Comparison of ENCODE assay signal across 9 mouse cellular contexts in the genomic region with DNA sequence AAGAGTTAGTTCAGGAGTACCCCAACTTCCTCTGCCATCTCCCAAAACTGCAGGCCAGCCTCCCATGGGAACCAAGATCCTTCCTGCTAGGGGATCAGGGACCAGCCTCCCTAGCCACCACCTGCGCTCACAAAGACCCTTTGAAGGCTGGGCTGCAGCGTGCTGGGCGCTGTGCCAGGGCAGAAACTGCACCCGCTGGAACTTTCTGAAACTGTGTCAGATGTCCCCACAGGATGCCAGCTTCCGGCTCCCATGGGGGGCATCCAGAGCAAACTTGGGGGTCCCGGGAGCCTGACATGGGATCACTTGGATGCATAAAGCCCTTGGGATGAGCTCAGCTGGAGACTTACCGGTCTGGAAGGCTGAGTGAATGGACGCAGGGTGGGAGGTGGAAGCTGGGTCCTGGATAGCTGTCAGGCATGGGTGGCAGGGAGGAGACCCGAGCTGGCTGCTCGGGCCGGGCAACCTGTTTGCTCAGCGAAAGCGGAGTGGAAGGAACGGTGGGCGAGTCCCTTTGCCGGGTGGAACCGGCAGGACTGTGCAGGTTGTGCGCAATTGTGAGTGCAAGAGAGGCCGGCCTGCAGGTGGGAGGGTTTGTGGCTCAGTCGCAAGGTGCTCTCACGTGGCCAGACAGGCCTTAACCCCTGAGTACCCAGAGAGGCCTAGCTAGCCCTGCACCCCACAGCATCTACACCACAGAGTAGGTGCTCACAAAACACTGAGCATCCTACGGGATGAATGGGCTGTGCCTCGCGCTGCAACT. TPM values are rescaled to one million over a fixed set of nuclear protein-coding genes. Genes with fewer than 3 reads are reported as not detected.
DNase-seq lines count a peak whose midpoint lies in the region; ATAC-seq and TF ChIP-seq lines count a peak whose summit lies in the region.
"Had no signal": no experiment of that assay in that cellular context is flagged by ENCODE, and none has a peak within 500 bp of the region (broad histone marks: within the 10 kb centered on the region; RNA-seq: fewer than 3 reads in every experiment).

No protein-coding gene starts in this region.

- peaks cover 40% of the 10 kb centered on the region for H3K4me1 ChIP-seq in hindbrain, embryonic 10.5 days (replicated peaks)
- peaks cover 25% of the 10 kb centered on the region for H3K4me1 ChIP-seq in hindbrain, embryonic 14.5 days (replicated peaks; ENCODE audit: control insufficient read depth, insufficient read depth, low read length)
- peaks cover 26% of the 10 kb centered on the region for H3K4me1 ChIP-seq in hindbrain, embryonic 16.5 days (ENCODE audit: control insufficient read depth, insufficient read depth, low read depth, low read length)
- peaks cover 65% of the 10 kb centered on the region for H3K4me1 ChIP-seq in liver, embryonic 16.5 days (ENCODE audit: control insufficient read depth, low read depth, low read length)
- H3K4me1 ChIP-seq in stomach, postnatal 0 days (replicated peaks; ENCODE audit: control insufficient read depth, insufficient read depth): peaks cover 7% of the 10 kb centered on the region

- H3K27ac ChIP-seq in hindbrain, embryonic 10.5 days: no peak overlapping the region; the same call in 1 of the 2 replicates
- H3K27ac ChIP-seq in hindbrain, embryonic 14.5 days: no peak overlapping the region
- H3K27ac ChIP-seq in hindbrain, embryonic 16.5 days (ENCODE audit: low read depth, low read length): no peak overlapping the region
- H3K27ac ChIP-seq in liver, embryonic 16.5 days (ENCODE audit: low read length): peak overlapping the region; percentile 63
- peak overlapping the region; percentile 94 for H3K27ac ChIP-seq in stomach, postnatal 0 days (replicated peaks)

- H3K27me3 ChIP-seq in hindbrain, embryonic 10.5 days (ENCODE audit: insufficient read depth, poor library complexity, severe bottlenecking): peaks cover 50% of the 10 kb centered on the region
- H3K27me3 ChIP-seq in hindbrain, embryonic 14.5 days (ENCODE audit: control insufficient read depth, insufficient read depth, low read length): peaks cover 25% of the 10 kb centered on the region
- H3K27me3 ChIP-seq in hindbrain, embryonic 16.5 days (replicated peaks; ENCODE audit: control insufficient read depth, insufficient read depth, low read length): 0 out of 2 replicates have a peak, but pooled peaks cover 4% of the 10 kb centered on the region
- peaks cover 1% of the 10 kb centered on the region for H3K27me3 ChIP-seq in liver, embryonic 16.5 days (ENCODE audit: control insufficient read depth, insufficient read depth, low read depth, low read length)
- H3K27me3 ChIP-seq in stomach, postnatal 0 days (ENCODE audit: control insufficient read depth, insufficient read depth, low read length): no peaks in the 10 kb centered on the region
- H3K27me3 ChIP-seq: Patski had no signal

- H3K4me3 ChIP-seq in hindbrain, embryonic 10.5 days: peak overlapping the region; percentile 16; the same call in 1 of the 2 replicates
- no peak overlapping the region for H3K4me3 ChIP-seq in hindbrain, embryonic 14.5 days (replicated peaks; ENCODE audit: low read length)
- H3K4me3 ChIP-seq in hindbrain, embryonic 16.5 days (ENCODE audit: low read length): peak overlapping the region; percentile 16; the same call in 1 of the 2 replicates
- H3K4me3 ChIP-seq in liver, embryonic 16.5 days (ENCODE audit: low read depth, low read length): no peak overlapping the region
- peak overlapping the region; percentile 45 for H3K4me3 ChIP-seq in stomach, postnatal 0 days (ENCODE audit: low read depth, low read length)

- H3K4me2 ChIP-seq in hindbrain, embryonic 14.5 days (replicated peaks): no peak overlapping the region
- peak overlapping the region; percentile 22; the same call in 1 of the 2 replicates for H3K4me2 ChIP-seq in hindbrain, embryonic 16.5 days (ENCODE audit: low read length)
- H3K4me2 ChIP-seq in liver, embryonic 16.5 days (ENCODE audit: low read depth, low read length): 0 out of 2 replicates have a peak overlapping the region, but pooled peaks have one; percentile 3
- H3K4me2 ChIP-seq in stomach, postnatal 0 days (replicated peaks; ENCODE audit: low read depth): peak overlapping the region; percentile 54

- H3K36me3 ChIP-seq in hindbrain, embryonic 10.5 days: 0 out of 2 replicates have a peak, but pooled peaks cover 8% of the 10 kb centered on the region
- no peaks in the 10 kb centered on the region for H3K36me3 ChIP-seq in hindbrain, embryonic 14.5 days (replicated peaks; ENCODE audit: control insufficient read depth, insufficient read depth)
- no peaks in the 10 kb centered on the region for H3K36me3 ChIP-seq in hindbrain, embryonic 16.5 days (ENCODE audit: control insufficient read depth, insufficient read depth, low read length)
- H3K36me3 ChIP-seq in liver, embryonic 16.5 days (ENCODE audit: control insufficient read depth, insufficient read depth): no peaks in the 10 kb centered on the region
- H3K36me3 ChIP-seq in stomach, postnatal 0 days (ENCODE audit: control insufficient read depth, insufficient read depth, low read length): no peaks in the 10 kb centered on the region

- H3K9ac ChIP-seq in hindbrain, embryonic 14.5 days: no peak overlapping the region
- H3K9ac ChIP-seq in hindbrain, embryonic 16.5 days (ENCODE audit: low read depth, low read length): 0 out of 2 replicates have a peak overlapping the region, but pooled peaks have one; percentile 1
- no peak overlapping the region for H3K9ac ChIP-seq in liver, embryonic 16.5 days (ENCODE audit: low read depth, low read length)
- H3K9ac ChIP-seq in stomach, postnatal 0 days (ENCODE audit: low read length): peak overlapping the region; percentile 67

- no peak for TF ChIP-seq EP300 in stomach, postnatal 0 days (optimal IDR thresholded peaks at IDR 0.05)

- ATAC-seq in hindbrain, embryonic 14.5 days (ENCODE audit: low FRiP score): no peak
- no peak for ATAC-seq in hindbrain, embryonic 16.5 days
- ATAC-seq in liver, embryonic 16.5 days (ENCODE audit: low read depth): no peak
- peak; percentile 37 for ATAC-seq in stomach, postnatal 0 days (ENCODE audit: low FRiP score, low TSS enrichment)
- ATAC-seq in monocyte, adult 5-6 weeks (replicated peaks; ENCODE audit: insufficient number of reproducible peaks, low FRiP score, low TSS enrichment, poor library complexity, severe bottlenecking): no peak
- ATAC-seq in erythroid progenitor cell, adult 5-6 weeks (replicated peaks; ENCODE audit: low FRiP score, poor library complexity, severe bottlenecking): no peak
- ATAC-seq: Patski had no signal

- TF ChIP-seq CTCF in stomach, postnatal 0 days (IDR thresholded peaks at IDR 0.05; ENCODE audit: low read depth): no peak

- no peaks in the 10 kb centered on the region for H3K9me3 ChIP-seq in hindbrain, embryonic 10.5 days
- no peaks in the 10 kb centered on the region for H3K9me3 ChIP-seq in hindbrain, embryonic 14.5 days (ENCODE audit: control insufficient read depth, low read length)
- no peaks in the 10 kb centered on the region for H3K9me3 ChIP-seq in hindbrain, embryonic 16.5 days (ENCODE audit: control insufficient read depth, low read length)
- no peaks in the 10 kb centered on the region for H3K9me3 ChIP-seq in liver, embryonic 16.5 days (replicated peaks; ENCODE audit: control insufficient read depth, low read length)
- H3K9me3 ChIP-seq in stomach, postnatal 0 days (ENCODE audit: control insufficient read depth, low read length): no peaks in the 10 kb centered on the region

- WGBS in hindbrain, embryonic 10.5 days: 17% methylated on average over 24 of the region's 24 CpGs
- 20% methylated on average over 24 of the region's 24 CpGs for WGBS in hindbrain, embryonic 14.5 days
- 13% methylated on average over 24 of the region's 24 CpGs for WGBS in hindbrain, embryonic 16.5 days
- WGBS in liver, embryonic 16.5 days (ENCODE audit: insufficient replicate concordance): 54% methylated on average over 24 of the region's 24 CpGs
- 22% methylated on average over 24 of the region's 24 CpGs for WGBS in stomach, postnatal 0 days

- DNase-seq in hindbrain, embryonic 10.5 days (ENCODE audit: low spot score): no peak
- DNase-seq in hindbrain, embryonic 14.5 days (ENCODE audit: low spot score): no peak
- peak; percentile 89 for DNase-seq in stomach, postnatal 0 days (ENCODE audit: low spot score)
- DNase-seq in cerebellum, adult 11 months: no peak

RNA-seq across cellular contexts. Expression of a gene that starts 0.5 kb away (rescaled TPM):
- 7.0 and 9.0 TPM in 2 replicates for polyA plus RNA-seq in hindbrain, embryonic 10.5 days (2016; fragmentation: Nextera tagmentation; extraction: Ambion mirVana)
- 3.9 and 6.0 TPM in 2 replicates for polyA plus RNA-seq in hindbrain, embryonic 14.5 days (2014; fragmentation: Nextera tagmentation; extraction: Ambion mirVana)
- 5.3 and 6.4 TPM in 2 replicates for polyA plus RNA-seq in hindbrain, embryonic 16.5 days (2015; fragmentation: Nextera tagmentation; extraction: Ambion mirVana)
- polyA plus RNA-seq in liver, embryonic 16.5 days (2015; fragmentation: Nextera tagmentation; extraction: Ambion mirVana): 0.82 and 1.4 TPM in 2 replicates
- 42.5 and 46.0 TPM in 2 replicates for polyA plus RNA-seq in stomach, postnatal 0 days (2015; fragmentation: Nextera tagmentation; extraction: Ambion mirVana)
- total RNA-seq in monocyte, adult 5-6 weeks (2017): 2.6 to 8.9 TPM (median 3.0 TPM) in 3 replicates
- 3.2 TPM in 1 of 2 replicates, not detected in the other for total RNA-seq in erythroid progenitor cell, adult 5-6 weeks (2015; ENCODE audit: low replicate concordance)
- total RNA-seq in erythroid progenitor cell, adult 5-6 weeks (2017; ENCODE audit: low replicate concordance): 0.23 TPM in 1 of 2 replicates, not detected in the other

RNA-seq across cellular contexts. Expression of a gene that starts 1.9 kb away (rescaled TPM):
- 62.1 and 78.5 TPM in 2 replicates for polyA plus RNA-seq in hindbrain, embryonic 10.5 days (2016; fragmentation: Nextera tagmentation; extraction: Ambion mirVana)
- polyA plus RNA-seq in hindbrain, embryonic 14.5 days (2014; fragmentation: Nextera tagmentation; extraction: Ambion mirVana): 137 and 151 TPM in 2 replicates
- polyA plus RNA-seq in hindbrain, embryonic 16.5 days (2015; fragmentation: Nextera tagmentation; extraction: Ambion mirVana): 128 and 144 TPM in 2 replicates
- polyA plus RNA-seq in liver, embryonic 16.5 days (2015; fragmentation: Nextera tagmentation; extraction: Ambion mirVana): 13.9 and 14.7 TPM in 2 replicates
- polyA plus RNA-seq in stomach, postnatal 0 days (2015; fragmentation: Nextera tagmentation; extraction: Ambion mirVana): 19.1 and 21.1 TPM in 2 replicates
- total RNA-seq in monocyte, adult 5-6 weeks (2017): 47.3 to 69.4 TPM (median 50.3 TPM) in 3 replicates
- total RNA-seq in erythroid progenitor cell, adult 5-6 weeks (2015; ENCODE audit: low replicate concordance): 13.0 and 15.1 TPM in 2 replicates
- 9.9 and 14.7 TPM in 2 replicates for total RNA-seq in erythroid progenitor cell, adult 5-6 weeks (2017; ENCODE audit: low replicate concordance)

RNA-seq across cellular contexts. Expression of a gene that starts 24.1 kb away (rescaled TPM):
- polyA plus RNA-seq in hindbrain, embryonic 10.5 days (2016; fragmentation: Nextera tagmentation; extraction: Ambion mirVana): 46.2 and 54.6 TPM in 2 replicates
- 26.4 and 31.5 TPM in 2 replicates for polyA plus RNA-seq in hindbrain, embryonic 14.5 days (2014; fragmentation: Nextera tagmentation; extraction: Ambion mirVana)
- polyA plus RNA-seq in hindbrain, embryonic 16.5 days (2015; fragmentation: Nextera tagmentation; extraction: Ambion mirVana): 39.2 and 41.8 TPM in 2 replicates
- 24.2 and 26.3 TPM in 2 replicates for polyA plus RNA-seq in liver, embryonic 16.5 days (2015; fragmentation: Nextera tagmentation; extraction: Ambion mirVana)
- 30.5 and 34.6 TPM in 2 replicates for polyA plus RNA-seq in stomach, postnatal 0 days (2015; fragmentation: Nextera tagmentation; extraction: Ambion mirVana)
- total RNA-seq in monocyte, adult 5-6 weeks (2017): 8.9 to 13.4 TPM (median 11.5 TPM) in 3 replicates
- total RNA-seq in erythroid progenitor cell, adult 5-6 weeks (2015; ENCODE audit: low replicate concordance): not detected in 2 replicates
- 14.0 TPM in 1 of 2 replicates, not detected in the other for total RNA-seq in erythroid progenitor cell, adult 5-6 weeks (2017; ENCODE audit: low replicate concordance)

RNA-seq across cellular contexts. Expression of a gene that starts 24.1 kb away (rescaled TPM):
- polyA plus RNA-seq in hindbrain, embryonic 10.5 days (2016; fragmentation: Nextera tagmentation; extraction: Ambion mirVana): 238 and 239 TPM in 2 replicates
- polyA plus RNA-seq in hindbrain, embryonic 14.5 days (2014; fragmentation: Nextera tagmentation; extraction: Ambion mirVana): 136 and 142 TPM in 2 replicates
- polyA plus RNA-seq in hindbrain, embryonic 16.5 days (2015; fragmentation: Nextera tagmentation; extraction: Ambion mirVana): 126 and 137 TPM in 2 replicates
- 80.0 and 88.1 TPM in 2 replicates for polyA plus RNA-seq in liver, embryonic 16.5 days (2015; fragmentation: Nextera tagmentation; extraction: Ambion mirVana)
- polyA plus RNA-seq in stomach, postnatal 0 days (2015; fragmentation: Nextera tagmentation; extraction: Ambion mirVana): 210 and 215 TPM in 2 replicates
- total RNA-seq in monocyte, adult 5-6 weeks (2017): 77.4 to 89.3 TPM (median 78.0 TPM) in 3 replicates
- total RNA-seq in erythroid progenitor cell, adult 5-6 weeks (2015; ENCODE audit: low replicate concordance): 35.2 and 37.5 TPM in 2 replicates
- 20.0 and 23.0 TPM in 2 replicates for total RNA-seq in erythroid progenitor cell, adult 5-6 weeks (2017; ENCODE audit: low replicate concordance)

RNA-seq across cellular contexts. Expression of a gene that starts 30.0 kb away (rescaled TPM):
- 53.2 and 58.8 TPM in 2 replicates for polyA plus RNA-seq in hindbrain, embryonic 10.5 days (2016; fragmentation: Nextera tagmentation; extraction: Ambion mirVana)
- polyA plus RNA-seq in hindbrain, embryonic 14.5 days (2014; fragmentation: Nextera tagmentation; extraction: Ambion mirVana): 18.7 and 20.6 TPM in 2 replicates
- 26.3 and 30.6 TPM in 2 replicates for polyA plus RNA-seq in hindbrain, embryonic 16.5 days (2015; fragmentation: Nextera tagmentation; extraction: Ambion mirVana)
- polyA plus RNA-seq in liver, embryonic 16.5 days (2015; fragmentation: Nextera tagmentation; extraction: Ambion mirVana): 18.4 and 18.7 TPM in 2 replicates
- polyA plus RNA-seq in stomach, postnatal 0 days (2015; fragmentation: Nextera tagmentation; extraction: Ambion mirVana): 16.2 and 16.6 TPM in 2 replicates
- total RNA-seq in monocyte, adult 5-6 weeks (2017): 24.5 to 34.3 TPM (median 25.5 TPM) in 3 replicates
- total RNA-seq in erythroid progenitor cell, adult 5-6 weeks (2015; ENCODE audit: low replicate concordance): 8.3 and 10.5 TPM in 2 replicates
- total RNA-seq in erythroid progenitor cell, adult 5-6 weeks (2017; ENCODE audit: low replicate concordance): 24.7 and 47.1 TPM in 2 replicates

Comparison
In these comparisons a context has a peak if more than half of its experiments do, and no peak if none do; other contexts are left out.
1. H3K4me3 ChIP-seq: peak in hindbrain, embryonic 10.5 days (single experiment), hindbrain, embryonic 16.5 days (single experiment) and stomach, postnatal 0 days (single experiment); none in hindbrain, embryonic 14.5 days (single experiment) and liver, embryonic 16.5 days (single experiment).
2. H3K9ac ChIP-seq: peak in hindbrain, embryonic 16.5 days (single experiment) and stomach, postnatal 0 days (single experiment); none in hindbrain, embryonic 14.5 days (single experiment) and liver, embryonic 16.5 days (single experiment).
3. H3K27ac ChIP-seq: peak in liver, embryonic 16.5 days (single experiment) and stomach, postnatal 0 days (single experiment); none in hindbrain, embryonic 10.5 days (single experiment), hindbrain, embryonic 14.5 days (single experiment) and hindbrain, embryonic 16.5 days (single experiment).